Comparison of ENCODE assay signal across 8 mouse cellular contexts in genomic region chr8:84737608-84738007, GRCm38 (mm10). TPM values are rescaled to one million over a fixed set of nuclear protein-coding genes. Genes with fewer than 3 reads are reported as not detected.
DNase-seq lines count a peak whose midpoint lies in the region; ATAC-seq and TF ChIP-seq lines count a peak whose summit lies in the region.

No protein-coding gene starts in this region.

- H3K4me2 ChIP-seq in heart, embryonic 15.5 days = peak overlapping the region; percentile 56
- peak overlapping the region; percentile 48 for H3K4me2 ChIP-seq in neural tube, embryonic 15.5 days

- H3K4me1 ChIP-seq in ES-Bruce4 (ENCODE audit: control insufficient read depth, insufficient read depth, low read length) = no peaks in the 10 kb centered on the region
- peaks cover 91% of the 10 kb centered on the region for H3K4me1 ChIP-seq in heart, embryonic 15.5 days (replicated peaks)
- H3K4me1 ChIP-seq in lung, adult 2 months (ENCODE audit: control insufficient read depth, insufficient read depth, low read length) = peaks cover 59% of the 10 kb centered on the region
- H3K4me1 ChIP-seq in neural tube, embryonic 15.5 days = peaks cover 94% of the 10 kb centered on the region

- no peaks in the 10 kb centered on the region for H3K36me3 ChIP-seq in ES-Bruce4 (ENCODE audit: control insufficient read depth, insufficient read depth, low read length, poor library complexity, severe bottlenecking)
- no peaks in the 10 kb centered on the region for H3K36me3 ChIP-seq in heart, embryonic 15.5 days
- no peaks in the 10 kb centered on the region for H3K36me3 ChIP-seq in neural tube, embryonic 15.5 days

- peak; percentile 85 for DNase-seq in c-Kit-positive CD71-negative TER-119-negative erythroid progenitor cells, embryonic 14.5 days (ENCODE audit: low read depth)
- DNase-seq in fibroblast of lung, adult 2 months (ENCODE audit: low read depth) = peak; percentile 90
- DNase-seq in kidney, postnatal 10 days = peak; percentile 90
- peak; percentile 78 for DNase-seq in lung, adult 2 months
- DNase-seq in thymus, postnatal 0 days (ENCODE audit: low spot score) = peak; percentile 85

- H3K4me3 ChIP-seq in ES-Bruce4 (ENCODE audit: low read depth, low read length) = peak overlapping the region; percentile 10
- peak overlapping the region; percentile 27 for H3K4me3 ChIP-seq in heart, embryonic 15.5 days
- peak overlapping the region; percentile 10 for H3K4me3 ChIP-seq in lung, adult 2 months (replicated peaks; ENCODE audit: extremely low read depth, low read depth, low read length)
- H3K4me3 ChIP-seq in neural tube, embryonic 15.5 days (replicated peaks) = 0 out of 2 replicates have a peak overlapping the region, but pooled peaks have one; percentile 15

- peak overlapping the region; percentile 1 for H3K9ac ChIP-seq in ES-Bruce4 (ENCODE audit: low read depth, poor library complexity, severe bottlenecking)
- peak overlapping the region; percentile 32; the same call in 1 of the 2 replicates for H3K9ac ChIP-seq in heart, embryonic 15.5 days
- 0 out of 2 replicates have a peak overlapping the region, but pooled peaks have one; percentile 23 for H3K9ac ChIP-seq in neural tube, embryonic 15.5 days (replicated peaks)

- peak; percentile 99 for TF ChIP-seq CTCF in ES-Bruce4 (IDR thresholded peaks at IDR 0.05; ENCODE audit: low read depth, low read length)
- peak; percentile 94 for TF ChIP-seq CTCF in lung, adult 2 months (IDR thresholded peaks at IDR 0.05; ENCODE audit: insufficient read depth, low read length)

- 0 out of 2 replicates have a peak, but pooled peaks have one; percentile 20 for ATAC-seq in heart, embryonic 15.5 days (replicated peaks; ENCODE audit: insufficient number of reproducible peaks, insufficient read depth, low FRiP score, low read depth)
- peak; percentile 18; the same call in 1 of the 2 replicates for ATAC-seq in neural tube, embryonic 15.5 days (ENCODE audit: low FRiP score)

- no peak for TF ChIP-seq POLR2A in ES-Bruce4 (IDR thresholded peaks at IDR 0.05; ENCODE audit: insufficient read depth, low read length)
- no peak for TF ChIP-seq POLR2A in lung, adult 2 months (IDR thresholded peaks at IDR 0.05; ENCODE audit: borderline replicate concordance, extremely low read depth, low read depth, low read length)

- H3K27ac ChIP-seq in ES-Bruce4 (ENCODE audit: insufficient read depth, low read length) = no peak overlapping the region
- peak overlapping the region; percentile 6; the same call in 1 of the 2 replicates for H3K27ac ChIP-seq in heart, embryonic 15.5 days
- H3K27ac ChIP-seq in neural tube, embryonic 15.5 days (replicated peaks) = no peak overlapping the region; the same call in 1 of the 2 replicates

- H3K9me3 ChIP-seq in ES-Bruce4 (replicated peaks; ENCODE audit: control insufficient read depth, insufficient read depth, low read length, poor library complexity, severe bottlenecking) = no peaks in the 10 kb centered on the region
- H3K9me3 ChIP-seq in heart, embryonic 15.5 days (replicated peaks) = no peaks in the 10 kb centered on the region
- H3K9me3 ChIP-seq in neural tube, embryonic 15.5 days (replicated peaks) = no peaks in the 10 kb centered on the region

- H3K27me3 ChIP-seq in ES-Bruce4 (ENCODE audit: control insufficient read depth, insufficient read depth, low read length, poor library complexity, severe bottlenecking) = no peaks in the 10 kb centered on the region
- no peaks in the 10 kb centered on the region for H3K27me3 ChIP-seq in heart, embryonic 15.5 days
- H3K27me3 ChIP-seq in neural tube, embryonic 15.5 days (replicated peaks) = peaks cover 70% of the 10 kb centered on the region

- 4% methylated on average over 16 of the region's 16 CpGs for WGBS in heart, embryonic 15.5 days
- 7% methylated on average over 16 of the region's 16 CpGs for WGBS in lung, adult 2 months
- WGBS in neural tube, embryonic 15.5 days = 1% methylated on average over 16 of the region's 16 CpGs

- 0 out of 2 replicates have a peak, but pooled peaks have one; percentile 40 for TF ChIP-seq EP300 in ES-Bruce4 (IDR thresholded peaks at IDR 0.05; ENCODE audit: insufficient read depth, low read depth, low read length)

RNA-seq across cellular contexts. Expression of gene G430095P16Rik, which starts 14.8 kb away (rescaled TPM):
- not detected in 2 replicates for polyA plus RNA-seq in ES-Bruce4 (2011; ENCODE audit: insufficient read depth, insufficient read length, low read depth, missing spikeins)
- polyA plus RNA-seq in heart, embryonic 15.5 days (2015; fragmentation: Nextera tagmentation; extraction: Ambion mirVana) = 4.5 TPM in 2 replicates
- polyA plus RNA-seq in lung, adult 2 months (2012; rRNA removed) = 2.0 and 2.8 TPM in 2 replicates
- polyA plus RNA-seq in neural tube, embryonic 15.5 days (2015; fragmentation: Nextera tagmentation; extraction: Ambion mirVana) = 1.4 and 1.8 TPM in 2 replicates
- polyA plus RNA-seq in thymus, postnatal 0 days (2015; fragmentation: Nextera tagmentation; extraction: Ambion mirVana) = 2.4 and 3.6 TPM in 2 replicates

RNA-seq across cellular contexts. Expression of gene Lyl1, which starts 36.4 kb away (rescaled TPM):
- polyA plus RNA-seq in ES-Bruce4 (2011; ENCODE audit: insufficient read depth, insufficient read length, low read depth, missing spikeins) = not detected in 2 replicates
- polyA plus RNA-seq in heart, embryonic 15.5 days (2015; fragmentation: Nextera tagmentation; extraction: Ambion mirVana) = 9.2 and 13.2 TPM in 2 replicates
- 20.2 and 21.9 TPM in 2 replicates for polyA plus RNA-seq in lung, adult 2 months (2012; rRNA removed)
- polyA plus RNA-seq in neural tube, embryonic 15.5 days (2015; fragmentation: Nextera tagmentation; extraction: Ambion mirVana) = 3.1 and 6.1 TPM in 2 replicates
- 8.1 and 8.8 TPM in 2 replicates for polyA plus RNA-seq in thymus, postnatal 0 days (2015; fragmentation: Nextera tagmentation; extraction: Ambion mirVana)

RNA-seq across cellular contexts. Expression of gene Nacc1, which starts 49.9 kb away (rescaled TPM):
- polyA plus RNA-seq in ES-Bruce4 (2011; ENCODE audit: insufficient read depth, insufficient read length, low read depth, missing spikeins) = 89.7 and 97.9 TPM in 2 replicates
- polyA plus RNA-seq in heart, embryonic 15.5 days (2015; fragmentation: Nextera tagmentation; extraction: Ambion mirVana) = 10.7 and 14.6 TPM in 2 replicates
- 72.5 and 81.8 TPM in 2 replicates for polyA plus RNA-seq in lung, adult 2 months (2012; rRNA removed)
- polyA plus RNA-seq in neural tube, embryonic 15.5 days (2015; fragmentation: Nextera tagmentation; extraction: Ambion mirVana) = 12.3 and 14.1 TPM in 2 replicates
- polyA plus RNA-seq in thymus, postnatal 0 days (2015; fragmentation: Nextera tagmentation; extraction: Ambion mirVana) = 12.1 TPM in 2 replicates

RNA-seq across cellular contexts. Expression of gene Trmt1, which starts 51.5 kb away (rescaled TPM):
- 77.6 and 79.8 TPM in 2 replicates for polyA plus RNA-seq in ES-Bruce4 (2011; ENCODE audit: insufficient read depth, insufficient read length, low read depth, missing spikeins)
- polyA plus RNA-seq in heart, embryonic 15.5 days (2015; fragmentation: Nextera tagmentation; extraction: Ambion mirVana) = 40.6 and 47.4 TPM in 2 replicates
- 87.5 and 99.1 TPM in 2 replicates for polyA plus RNA-seq in lung, adult 2 months (2012; rRNA removed)
- polyA plus RNA-seq in neural tube, embryonic 15.5 days (2015; fragmentation: Nextera tagmentation; extraction: Ambion mirVana) = 66.7 and 75.1 TPM in 2 replicates
- polyA plus RNA-seq in thymus, postnatal 0 days (2015; fragmentation: Nextera tagmentation; extraction: Ambion mirVana) = 50.0 and 51.5 TPM in 2 replicates
